Mouse (Mus musculus): ENCODE results near the gene Sf3a2. TPM values are rescaled to one million over a fixed set of nuclear protein-coding genes. Genes with fewer than 3 reads are reported as not detected.

Gene Sf3a2
- total RNA-seq, 2 experiments from 2014 or later: 31.6 to 41.3 TPM

GRCm38 (mm10) chr10:80775731-80776130, 22.3 kb upstream of the Sf3a2 start:
- DNase-seq: no peak

GRCm38 (mm10) chr10:80776358-80776869, 21.6 kb upstream of the Sf3a2 start:
- no peak for DNase-seq

GRCm38 (mm10) chr10:80777123-80777522, 20.9 kb upstream of the Sf3a2 start:
- no peak for DNase-seq

GRCm38 (mm10) chr10:80779565-80779964, 18.4 kb upstream of the Sf3a2 start:
- DNase-seq: no peak

- DNase-seq: no peak
Observed at GRCm38 (mm10) chr10:80784302-80784701, 13.7 kb upstream of the Sf3a2 start.

- DNase-seq: no peak
Observed at GRCm38 (mm10) chr10:80784871-80785270, 13.1 kb upstream of the Sf3a2 start.

- no peak for DNase-seq
Observed at GRCm38 (mm10) chr10:80785963-80786362, 12.0 kb upstream of the Sf3a2 start.

- DNase-seq: no peak
Observed at GRCm38 (mm10) chr10:80787517-80787916, 10.5 kb upstream of the Sf3a2 start.

- no peak for DNase-seq
Observed at GRCm38 (mm10) chr10:80790761-80791404, 7.1 kb upstream of the Sf3a2 start.

GRCm38 (mm10) chr10:80791476-80792174, 6.4 kb upstream of the Sf3a2 start:
- DNase-seq: no peak

GRCm38 (mm10) chr10:80792175-80793032, 5.6 kb upstream of the Sf3a2 start:
- no peak for DNase-seq

GRCm38 (mm10) chr10:80793033-80793784, 4.8 kb upstream of the Sf3a2 start:
- DNase-seq: no peak

- DNase-seq: no peak
Observed at GRCm38 (mm10) chr10:80793803-80794202, 4.2 kb upstream of the Sf3a2 start.

GRCm38 (mm10) chr10:80794750-80795149, 3.2 kb upstream of the Sf3a2 start:
- no peak for DNase-seq

- DNase-seq: no peak
Observed at GRCm38 (mm10) chr10:80796307-80796848, 1.6 kb upstream of the Sf3a2 start.

- DNase-seq: no peak
Observed at GRCm38 (mm10) chr10:80797186-80798149, 530 bp upstream of the Sf3a2 start.

- DNase-seq: no peak
Observed at GRCm38 (mm10) chr10:80799070-80799566, 1.1 kb downstream of the Sf3a2 start.

GRCm38 (mm10) chr10:80802204-80802912, 4.4 kb downstream of the Sf3a2 start:
- DNase-seq: no peak

- DNase-seq: no peak
Observed at GRCm38 (mm10) chr10:80802996-80803395, 5.0 kb downstream of the Sf3a2 start.

- no peak for DNase-seq
Observed at GRCm38 (mm10) chr10:80804340-80804739, 6.3 kb downstream of the Sf3a2 start.

Measured in gastrocnemius, postnatal 10 days (tissue).